Mouse (Mus musculus): ENCODE data around the gene Plch2. TPM values are rescaled to one million over a fixed set of nuclear protein-coding genes. Genes with fewer than 3 reads are reported as not detected.

The Plch2 gene
- polyA plus RNA-seq, 1 experiment from 2014 or later: 4.2 TPM

- Histone ChIP-seq H3K36me3 (replicated peaks) (no peaks in the 10 kb centered on the region), H3K4me3 (replicated peaks) (no peak overlapping the region), H3K27me3 (no peaks in the 10 kb centered on the region), H3K4me2 (no peak overlapping the region), H3K9me3 (no peaks in the 10 kb centered on the region), H3K27ac (no peak overlapping the region), H3K4me1 (peaks cover under 1% of the 10 kb centered on the region; the same call in 1 of the 2 replicates), H3K9ac (no peak overlapping the region)
- 88% methylated on average over 3 of the region's 3 CpGs for WGBS
- ATAC-seq (ENCODE audit: low FRiP score): no peak
These were observed 51.3 kb downstream of the Plch2 start for GRCm38 (mm10) chr4:155005278-155005677.

- H3K9me3 ChIP-seq: no peaks in the 10 kb centered on the region
- no peaks in the 10 kb centered on the region for H3K27me3 ChIP-seq
- no peak overlapping the region for H3K27ac ChIP-seq
- no peaks in the 10 kb centered on the region for H3K36me3 ChIP-seq (replicated peaks)
- no peak overlapping the region for H3K4me2 ChIP-seq
- no peak overlapping the region for H3K4me3 ChIP-seq (replicated peaks)
- WGBS: 91% methylated on average over 5 of the region's 5 CpGs
- no peak for ATAC-seq (ENCODE audit: low FRiP score)
- H3K9ac ChIP-seq: no peak overlapping the region
- H3K4me1 ChIP-seq: peaks cover 20% of the 10 kb centered on the region
These were observed 57.2 kb downstream of the Plch2 start for GRCm38 (mm10) chr4:154999379-154999778.

- Histone ChIP-seq H3K9ac (no peak overlapping the region), H3K4me2 (no peak overlapping the region), H3K36me3 (replicated peaks) (no peaks in the 10 kb centered on the region), H3K27me3 (no peaks in the 10 kb centered on the region; the same call in 1 of the 2 replicates), H3K4me3 (replicated peaks) (no peak overlapping the region), H3K4me1 (peaks cover 20% of the 10 kb centered on the region), H3K9me3 (no peaks in the 10 kb centered on the region), H3K27ac (0 out of 2 replicates have a peak overlapping the region, but pooled peaks have one; percentile 19)
- 40% methylated on average over 8 of the region's 8 CpGs for WGBS
- ATAC-seq (ENCODE audit: low FRiP score): no peak
These were observed 59.9 kb downstream of the Plch2 start for GRCm38 (mm10) chr4:154996572-154997154.

- Histone ChIP-seq H3K9ac (no peak overlapping the region), H3K9me3 (no peaks in the 10 kb centered on the region), H3K4me3 (replicated peaks) (no peak overlapping the region), H3K4me2 (no peak overlapping the region), H3K36me3 (replicated peaks) (no peaks in the 10 kb centered on the region), H3K27me3 (peaks cover 3% of the 10 kb centered on the region; the same call in 1 of the 2 replicates), H3K4me1 (peaks cover 15% of the 10 kb centered on the region), H3K27ac (no peak overlapping the region)
- no peak for ATAC-seq (ENCODE audit: low FRiP score)
- WGBS: 86% methylated on average over 4 of the region's 4 CpGs
These were observed 61.7 kb downstream of the Plch2 start for GRCm38 (mm10) chr4:154994876-154995275.

- Histone ChIP-seq H3K9ac (no peak overlapping the region), H3K27ac (no peak overlapping the region), H3K27me3 (peaks cover 29% of the 10 kb centered on the region), H3K4me1 (peaks cover 24% of the 10 kb centered on the region), H3K9me3 (no peaks in the 10 kb centered on the region), H3K4me3 (replicated peaks) (no peak overlapping the region), H3K4me2 (no peak overlapping the region), H3K36me3 (replicated peaks) (0 out of 2 replicates have a peak, but pooled peaks cover 3% of the 10 kb centered on the region)
- WGBS: 72% methylated on average over 15 of the region's 15 CpGs
- ATAC-seq (ENCODE audit: low FRiP score): no peak
These were observed 69.8 kb downstream of the Plch2 start for GRCm38 (mm10) chr4:154986750-154987149.

GRCm38 (mm10) chr4:154986096-154986495 is 70.5 kb downstream of the Plch2 start:
- peaks cover 24% of the 10 kb centered on the region for H3K4me1 ChIP-seq
- WGBS: 17% methylated on average over 17 of the region's 17 CpGs
- ATAC-seq (ENCODE audit: low FRiP score): no peak
- peaks cover 9% of the 10 kb centered on the region for H3K36me3 ChIP-seq (replicated peaks)
- H3K27ac ChIP-seq: no peak overlapping the region
- H3K9ac ChIP-seq: peak overlapping the region; percentile 40; the same call in 1 of the 2 replicates
- H3K27me3 ChIP-seq: peaks cover 29% of the 10 kb centered on the region
- no peak overlapping the region for H3K4me3 ChIP-seq (replicated peaks)
- H3K4me2 ChIP-seq: peak overlapping the region; percentile 3; the same call in 1 of the 2 replicates
- no peaks in the 10 kb centered on the region for H3K9me3 ChIP-seq

GRCm38 (mm10) chr4:154985151-154985777 is 71.3 kb downstream of the Plch2 start:
- ATAC-seq (ENCODE audit: low FRiP score): no peak
- H3K9ac ChIP-seq: no peak overlapping the region
- H3K4me2 ChIP-seq: no peak overlapping the region
- H3K27me3 ChIP-seq: peaks cover 29% of the 10 kb centered on the region
- H3K4me1 ChIP-seq: peaks cover 24% of the 10 kb centered on the region
- H3K9me3 ChIP-seq: no peaks in the 10 kb centered on the region
- H3K27ac ChIP-seq: no peak overlapping the region
- H3K36me3 ChIP-seq (replicated peaks): peaks cover 17% of the 10 kb centered on the region
- H3K4me3 ChIP-seq (replicated peaks): no peak overlapping the region
- 75% methylated on average over 5 of the region's 5 CpGs for WGBS

GRCm38 (mm10) chr4:154983767-154984166 is 72.8 kb downstream of the Plch2 start:
- H3K9ac ChIP-seq: 0 out of 2 replicates have a peak overlapping the region, but pooled peaks have one; percentile 13
- WGBS: 17% methylated on average over 24 of the region's 24 CpGs
- ATAC-seq (ENCODE audit: low FRiP score): no peak
- H3K27me3 ChIP-seq: peaks cover 24% of the 10 kb centered on the region
- H3K4me3 ChIP-seq (replicated peaks): no peak overlapping the region
- no peak overlapping the region for H3K4me2 ChIP-seq
- H3K36me3 ChIP-seq (replicated peaks): peaks cover 32% of the 10 kb centered on the region
- H3K27ac ChIP-seq: no peak overlapping the region
- H3K4me1 ChIP-seq: peaks cover 24% of the 10 kb centered on the region
- H3K9me3 ChIP-seq: no peaks in the 10 kb centered on the region

GRCm38 (mm10) chr4:154982247-154983120 is 74.1 kb downstream of the Plch2 start:
- Histone ChIP-seq H3K9me3 (no peaks in the 10 kb centered on the region), H3K4me1 (peaks cover 24% of the 10 kb centered on the region)
- 80% methylated on average over 19 of the region's 19 CpGs for WGBS

GRCm38 (mm10) chr4:154981530-154981929 is 75.1 kb downstream of the Plch2 start:
- Histone ChIP-seq H3K4me2 (no peak overlapping the region), H3K27ac (peak overlapping the region; percentile 31; the same call in 1 of the 2 replicates), H3K36me3 (replicated peaks) (peaks cover 54% of the 10 kb centered on the region), H3K4me3 (replicated peaks) (no peak overlapping the region), H3K4me1 (peaks cover 24% of the 10 kb centered on the region), H3K9me3 (no peaks in the 10 kb centered on the region), H3K9ac (no peak overlapping the region), H3K27me3 (peaks cover 19% of the 10 kb centered on the region)
- 47% methylated on average over 7 of the region's 7 CpGs for WGBS
- ATAC-seq (ENCODE audit: low FRiP score): peak; percentile 70

More at GRCm38 (mm10) chr4:154982247-154983120, 74.1 kb downstream of the Plch2 start:
- no peak for ATAC-seq (ENCODE audit: low FRiP score)
- H3K36me3 ChIP-seq (replicated peaks): peaks cover 45% of the 10 kb centered on the region
- H3K4me2 ChIP-seq: no peak overlapping the region
- H3K9ac ChIP-seq: no peak overlapping the region
- H3K27ac ChIP-seq: no peak overlapping the region
- H3K27me3 ChIP-seq: peaks cover 24% of the 10 kb centered on the region
- no peak overlapping the region for H3K4me3 ChIP-seq (replicated peaks)

GRCm38 (mm10) chr4:154981076-154981475 is 75.5 kb downstream of the Plch2 start:
- H3K4me2 ChIP-seq: no peak overlapping the region
- H3K9me3 ChIP-seq: no peaks in the 10 kb centered on the region
- H3K4me1 ChIP-seq: peaks cover 20% of the 10 kb centered on the region
- no peak overlapping the region for H3K9ac ChIP-seq
- H3K27me3 ChIP-seq: peaks cover 19% of the 10 kb centered on the region
- peaks cover 59% of the 10 kb centered on the region for H3K36me3 ChIP-seq (replicated peaks)
- 82% methylated on average over 6 of the region's 6 CpGs for WGBS
- no peak overlapping the region; the same call in 1 of the 2 replicates for H3K27ac ChIP-seq
- no peak overlapping the region for H3K4me3 ChIP-seq (replicated peaks)
- ATAC-seq (ENCODE audit: low FRiP score): no peak

- H3K27me3 ChIP-seq: peaks cover 17% of the 10 kb centered on the region
- H3K27ac ChIP-seq: no peak overlapping the region
- 90% methylated on average over 4 of the region's 4 CpGs for WGBS
- no peak overlapping the region for H3K4me2 ChIP-seq
- no peaks in the 10 kb centered on the region for H3K9me3 ChIP-seq
- no peak overlapping the region for H3K9ac ChIP-seq
- peaks cover 10% of the 10 kb centered on the region for H3K4me1 ChIP-seq
- H3K4me3 ChIP-seq (replicated peaks): no peak overlapping the region
- H3K36me3 ChIP-seq (replicated peaks): peaks cover 68% of the 10 kb centered on the region
- ATAC-seq (ENCODE audit: low FRiP score): no peak
These were observed 76.5 kb downstream of the Plch2 start for GRCm38 (mm10) chr4:154980110-154980509.
